Mouse (Mus musculus): ENCODE data around the gene Higd1a.

Higd1a gene

GRCm38 (mm10) chr9:121858153-121858488 is at the start of gene Higd1a:
TSS of gene Higd1a (minus strand) at chr9:121858362.
- no peak for DNase-seq (ENCODE audit: low spot score in 2 of 2)

DNA sequence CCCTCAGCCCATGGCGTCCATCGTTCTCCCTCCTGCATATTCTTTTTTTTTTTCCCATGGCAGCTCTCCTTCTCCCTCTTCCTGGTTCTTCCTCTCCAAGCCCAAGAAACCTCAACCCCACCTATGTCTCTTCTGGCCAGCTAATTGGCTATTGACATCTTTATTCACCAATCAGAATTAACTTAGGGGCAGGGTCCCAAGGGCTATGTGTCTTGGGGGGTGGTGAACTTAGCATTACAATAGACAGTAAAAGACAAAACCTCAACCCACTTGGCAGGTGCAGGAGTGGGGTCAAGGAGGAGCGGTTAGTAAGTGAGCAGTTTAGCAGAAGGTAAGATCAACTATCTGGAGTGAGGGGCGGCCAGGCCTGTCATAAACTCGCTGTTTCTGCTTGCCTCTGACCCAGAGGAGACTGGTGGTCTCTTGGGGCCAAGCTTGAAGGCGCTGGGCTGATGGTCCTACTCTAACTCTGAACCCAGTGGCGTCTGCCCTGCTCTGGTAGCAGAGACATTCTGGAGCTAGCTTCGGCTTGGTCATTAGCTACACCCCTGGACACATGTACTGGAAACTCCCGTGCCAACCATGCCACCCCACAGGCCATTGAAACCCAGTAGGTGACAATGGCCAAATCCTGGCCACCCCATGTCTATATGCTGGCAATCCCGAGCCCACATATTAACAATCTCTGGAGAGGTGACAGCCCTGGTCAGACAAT is 49.4 kb upstream of the Higd1a start:
- DNase-seq (ENCODE audit: low spot score in 2 of 2) = no peak

DNA sequence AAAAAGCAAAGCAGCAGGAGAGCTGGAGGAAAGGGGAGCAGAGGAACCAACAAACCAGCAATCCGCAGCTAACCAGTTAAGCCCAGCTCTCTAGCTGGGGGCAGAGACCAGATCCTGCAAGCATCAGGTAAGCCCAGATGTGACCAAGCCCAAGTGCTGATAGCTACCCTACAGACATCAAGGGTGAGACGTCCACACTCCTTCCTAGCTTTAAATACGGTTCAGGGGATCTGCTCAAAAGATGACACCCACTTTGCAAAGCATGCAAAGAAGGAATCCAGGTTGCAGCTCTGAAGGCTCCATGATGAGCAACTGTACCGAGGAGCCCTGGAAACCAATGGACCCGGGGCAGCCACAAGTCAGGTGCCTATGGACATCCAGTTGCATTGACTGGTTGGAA is 48.3 kb upstream of the Higd1a start:
- no peak for DNase-seq (ENCODE audit: low spot score in 2 of 2)

GRCm38 (mm10) chr9:121905556-121906185 is 47.5 kb upstream of the Higd1a start:
- no peak for DNase-seq (ENCODE audit: low spot score in 2 of 2)

GRCm38 (mm10) chr9:121904946-121905345 is 46.8 kb upstream of the Higd1a start:
- DNase-seq (ENCODE audit: low spot score in 2 of 2) = no peak

- no peak for DNase-seq (ENCODE audit: low spot score in 2 of 2)
Measured at GRCm38 (mm10) chr9:121904319-121904718, 46.2 kb upstream of the Higd1a start.

DNA sequence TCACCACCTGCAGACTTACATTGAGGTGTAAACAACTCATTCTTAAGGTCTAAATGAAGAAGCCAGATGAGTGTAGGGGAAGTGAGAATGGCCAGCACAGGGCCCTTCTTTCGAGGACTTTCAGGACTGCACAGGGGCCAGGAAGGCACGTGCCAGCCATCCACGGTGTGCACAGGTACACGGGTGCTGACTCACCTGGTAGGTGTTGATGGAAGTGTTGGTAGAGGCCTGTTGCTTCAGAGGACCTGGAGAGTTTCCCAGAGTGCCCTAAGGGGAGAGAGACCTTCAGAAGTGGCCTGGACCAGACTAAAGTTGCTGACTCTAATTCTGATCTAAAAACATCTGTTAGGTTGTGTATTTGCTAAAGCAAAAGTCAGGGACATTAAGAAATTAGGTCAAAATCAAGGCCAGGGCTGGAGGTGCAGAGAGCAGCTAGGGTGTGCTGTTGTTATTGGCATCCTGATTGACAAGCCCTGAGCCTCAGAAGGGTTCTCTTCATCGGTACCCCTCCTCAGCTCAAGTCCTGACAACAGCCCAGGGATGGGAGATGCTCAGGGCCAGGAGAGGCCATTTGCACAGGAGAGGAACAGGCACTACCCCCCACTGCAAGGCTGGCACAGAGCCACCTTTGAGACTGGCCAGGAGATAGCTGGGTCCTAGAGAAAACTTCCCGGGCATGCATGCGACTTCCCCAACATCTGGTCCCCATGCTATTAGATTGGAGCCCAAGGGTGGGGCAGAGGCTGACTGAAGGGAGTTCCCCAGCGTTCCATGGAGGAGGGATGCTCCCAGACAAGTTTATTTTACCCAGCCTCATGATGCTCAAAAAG is 45.5 kb upstream of the Higd1a start:
- DNase-seq (ENCODE audit: low spot score in 2 of 2) = no peak

DNA sequence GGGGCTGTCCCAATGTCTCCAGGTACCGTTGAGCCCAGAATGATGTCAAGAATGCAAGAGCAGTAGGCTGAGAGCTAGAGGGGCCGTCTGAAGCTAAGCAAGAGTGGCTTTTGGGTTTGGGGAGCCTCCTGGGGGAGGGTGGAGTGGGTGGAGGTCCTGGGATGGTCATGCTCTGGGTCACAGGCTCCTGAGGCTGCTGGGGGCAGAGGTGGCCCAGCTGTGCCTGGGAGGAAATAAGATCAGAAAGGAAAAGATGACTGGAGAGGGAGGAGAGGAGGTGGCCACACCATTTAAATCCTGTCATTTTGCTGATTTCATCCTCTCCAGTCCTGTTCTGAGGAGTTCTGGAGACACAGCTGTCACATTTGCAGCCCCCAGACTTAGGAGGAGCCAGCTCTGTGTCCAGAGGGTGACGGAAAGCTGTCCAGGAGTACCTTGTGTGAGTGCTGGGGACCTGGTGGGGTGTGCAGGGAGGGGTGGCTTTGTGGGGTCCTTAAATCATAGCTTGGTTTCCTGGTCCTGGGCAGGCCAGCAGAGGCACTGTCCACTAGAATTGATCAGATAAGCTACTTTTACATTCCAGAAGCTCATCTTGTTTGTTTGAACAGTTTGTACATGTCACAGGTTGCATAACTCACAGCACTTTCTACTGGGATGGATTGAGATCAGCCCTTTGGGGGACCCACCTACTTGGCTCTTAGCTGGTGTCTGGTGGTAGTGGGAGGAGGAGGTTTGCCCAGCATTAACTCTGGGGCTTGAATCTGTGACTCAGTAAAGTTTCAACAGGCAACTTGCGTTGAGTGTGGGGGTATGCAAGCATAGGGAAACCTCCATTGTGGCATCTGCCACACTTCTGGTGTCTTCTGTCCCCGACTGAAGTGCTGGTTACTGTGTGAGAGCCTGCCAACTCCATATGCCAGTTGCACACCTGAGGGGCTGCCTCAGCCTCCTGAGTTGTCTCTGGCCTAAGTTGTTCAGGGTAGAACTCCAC is 43.8 kb upstream of the Higd1a start:
- DNase-seq (ENCODE audit: low spot score in 2 of 2) = no peak

GRCm38 (mm10) chr9:121900282-121900855 is 42.2 kb upstream of the Higd1a start:
- no peak for DNase-seq (ENCODE audit: low spot score in 2 of 2)

- no peak for DNase-seq (ENCODE audit: low spot score in 2 of 2)
Measured at GRCm38 (mm10) chr9:121899306-121899705, 41.1 kb upstream of the Higd1a start.

GRCm38 (mm10) chr9:121898245-121898644 is 40.1 kb upstream of the Higd1a start, which contains the start of gene Ackr2:
TSS of gene Ackr2 (plus strand) at chr9:121898355.
- no peak for DNase-seq (ENCODE audit: low spot score in 2 of 2)

DNA sequence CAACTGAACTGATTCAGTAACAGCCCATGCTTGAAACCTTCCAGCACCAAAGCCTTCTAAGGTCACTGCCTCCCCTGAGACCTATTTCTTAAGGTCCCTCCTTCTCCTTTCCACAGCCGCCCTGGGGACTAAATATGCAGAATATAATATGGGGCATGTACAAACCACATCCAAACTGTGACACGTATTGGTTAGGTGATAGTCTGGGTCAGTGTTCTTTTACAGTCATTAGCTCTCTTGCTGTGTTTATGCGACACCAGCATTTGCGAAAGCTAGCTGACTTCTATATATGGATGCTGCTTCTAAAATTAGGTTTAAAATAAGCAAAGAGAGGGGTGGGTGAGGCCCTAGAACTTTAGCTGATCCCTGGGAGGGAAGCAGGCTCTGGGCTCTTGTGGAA is 38.7 kb upstream of the Higd1a start:
- no peak for DNase-seq (ENCODE audit: low spot score in 2 of 2)

- DNase-seq (ENCODE audit: low spot score in 2 of 2) = no peak
Measured at GRCm38 (mm10) chr9:121895392-121895993, 37.3 kb upstream of the Higd1a start.

- no peak for DNase-seq (ENCODE audit: low spot score in 2 of 2)
Measured at GRCm38 (mm10) chr9:121894447-121894846, 36.3 kb upstream of the Higd1a start.

DNA sequence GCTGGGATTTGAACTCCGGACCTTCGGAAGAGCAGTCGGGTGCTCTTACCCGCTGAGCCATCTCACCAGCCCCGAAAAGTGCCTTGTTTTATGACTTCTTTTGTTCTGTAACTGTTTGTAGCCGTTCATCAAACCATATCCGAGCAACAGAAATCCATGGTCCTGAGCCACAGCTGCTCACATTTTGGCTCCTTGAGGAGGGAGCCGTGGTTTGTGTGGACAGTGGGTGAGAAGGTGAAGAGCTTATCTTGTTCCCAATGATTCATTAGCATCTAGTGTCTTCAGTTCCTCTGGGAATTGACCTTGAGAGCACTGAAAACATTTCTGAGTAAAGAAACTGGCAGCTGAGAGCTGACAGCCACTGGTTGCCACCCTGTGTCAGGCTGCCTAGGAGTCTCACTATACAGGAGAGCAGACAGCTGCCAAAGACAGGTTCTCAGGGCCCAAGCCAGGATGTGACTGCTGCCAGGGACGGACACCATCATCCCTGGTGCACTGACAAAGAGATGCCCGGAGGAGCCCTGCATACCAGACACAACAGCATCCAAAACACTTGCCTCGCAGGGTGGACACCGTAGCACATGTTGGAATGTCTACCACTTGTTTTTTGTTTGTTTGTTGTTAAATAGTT is 34.0 kb upstream of the Higd1a start:
- DNase-seq (ENCODE audit: low spot score in 2 of 2) = no peak

DNA sequence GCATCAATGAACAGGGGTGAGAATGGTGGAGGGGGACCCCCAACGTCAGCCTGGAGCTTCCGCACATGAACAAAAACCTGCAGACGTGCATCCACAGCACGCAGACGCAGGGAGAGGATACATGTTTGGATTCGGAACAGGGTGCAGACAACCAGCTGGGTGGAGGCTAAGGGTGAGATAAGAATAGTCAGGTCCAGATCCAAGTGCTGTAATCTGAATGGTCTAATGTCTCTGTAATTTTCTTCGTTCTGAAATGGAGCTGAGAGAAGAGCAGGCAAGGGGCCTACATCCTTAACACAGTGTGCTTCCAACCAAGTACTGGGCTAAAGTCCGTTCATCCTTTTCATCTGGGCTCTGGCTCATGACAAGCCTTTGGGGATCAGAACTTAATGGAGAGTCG is 33.1 kb upstream of the Higd1a start:
- DNase-seq (ENCODE audit: low spot score in 2 of 2) = no peak

GRCm38 (mm10) chr9:121890441-121890941 is 32.3 kb upstream of the Higd1a start:
- no peak for DNase-seq (ENCODE audit: low spot score in 2 of 2)

DNA sequence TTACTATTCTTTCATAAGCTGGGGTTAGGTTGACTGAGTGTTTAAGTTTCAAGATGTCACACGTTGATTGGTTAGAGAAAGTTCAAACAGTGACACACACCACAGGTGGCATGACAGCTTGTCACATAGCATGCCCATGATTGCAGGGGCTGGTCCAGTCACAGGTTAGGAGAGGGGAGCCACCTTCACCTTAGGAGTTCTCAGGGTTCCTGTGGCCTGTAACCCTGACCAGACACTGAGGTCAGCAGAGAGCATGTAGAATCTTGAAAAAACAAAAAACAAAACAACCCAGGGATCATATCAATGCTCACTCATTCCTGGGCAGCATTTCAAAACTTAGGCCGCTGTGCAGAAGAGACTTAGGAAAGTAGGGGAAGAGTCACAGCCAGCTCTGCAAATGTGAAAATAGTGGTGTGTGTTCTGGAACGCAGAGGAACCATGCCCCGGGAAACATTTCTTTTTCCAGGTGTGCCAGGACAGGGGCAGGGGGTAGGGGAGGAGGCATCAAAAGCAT is 31.8 kb upstream of the Higd1a start:
- DNase-seq (ENCODE audit: low spot score in 2 of 2) = no peak

- no peak for DNase-seq (ENCODE audit: low spot score in 2 of 2)
Measured at GRCm38 (mm10) chr9:121882015-121882457, 23.9 kb upstream of the Higd1a start.

- DNase-seq (ENCODE audit: low spot score in 2 of 2) = peak in 1 of 2 experiments; percentile 44
Measured at GRCm38 (mm10) chr9:121881301-121881700, 23.1 kb upstream of the Higd1a start.
